Mouse (Mus musculus): ENCODE results near the gene Rfng. TPM values are rescaled to one million over a fixed set of nuclear protein-coding genes. Genes with fewer than 3 reads are reported as not detected.
"Not testable (repeated sequence)": the region's sequence is repeated elsewhere in the genome, so short reads cannot be mapped to it uniquely, and the experiment has no call there.

The Rfng gene
- polyA plus RNA-seq, 1 experiment, result 19.7 TPM

GRCm38 (mm10) chr11:120763121-120763999 is 20.6 kb downstream of the Rfng start:
- not testable (repeated sequence) for H3K4me3 ChIP-seq
- peak in 1 of 3 experiments; percentile 18 for TF ChIP-seq MYOG (IDR thresholded peaks at IDR 0.05; ENCODE audit: control insufficient read depth in 1 of 3, insufficient read depth in 1 of 3, insufficient read length in 2 of 3, low read depth in 2 of 3)

GRCm38 (mm10) chr11:120762672-120763041 is 21.4 kb downstream of the Rfng start, which contains the start of gene Hmga1b:
Gene Hmga1b (plus strand): TSS chr11:120762794.
- not testable (repeated sequence) for H3K4me3 ChIP-seq; H3K79me2 ChIP-seq (ENCODE audit: control insufficient read depth, insufficient read depth); H3ac ChIP-seq (ENCODE audit: control insufficient read depth, insufficient read length); H3K27me3 ChIP-seq (ENCODE audit: control insufficient read depth, insufficient read depth, insufficient read length); H3K36me3 ChIP-seq (ENCODE audit: control insufficient read depth, insufficient read depth)
- H3K4me2 ChIP-seq (ENCODE audit: low read depth), result peak within 1 kb of the TSS; percentile 42

More at GRCm38 (mm10) chr11:120763121-120763999, 20.6 kb downstream of the Rfng start:
- H3K4me2 ChIP-seq (ENCODE audit: low read depth), result peak overlapping the region; percentile 42
- not testable (repeated sequence) for H3K79me2 ChIP-seq (ENCODE audit: control insufficient read depth, insufficient read depth); H3K36me3 ChIP-seq (ENCODE audit: control insufficient read depth, insufficient read depth); H3K27me3 ChIP-seq (ENCODE audit: control insufficient read depth, insufficient read depth, insufficient read length); H3ac ChIP-seq (ENCODE audit: control insufficient read depth, insufficient read length)

- H3K4me3 ChIP-seq, result no peak overlapping the region
Observed at GRCm38 (mm10) chr11:120761811-120762671, 22.0 kb downstream of the Rfng start.

GRCm38 (mm10) chr11:120760236-120760635 is 23.8 kb downstream of the Rfng start:
- no peak overlapping the region for H3ac ChIP-seq (ENCODE audit: control insufficient read depth, insufficient read length)
- no peaks in the 10 kb centered on the region for H3K36me3 ChIP-seq (ENCODE audit: control insufficient read depth, insufficient read depth)
- H3K4me2 ChIP-seq (ENCODE audit: low read depth), result no peak overlapping the region
- no peak overlapping the region for H3K4me3 ChIP-seq
- no peaks in the 10 kb centered on the region for H3K27me3 ChIP-seq (ENCODE audit: control insufficient read depth, insufficient read depth, insufficient read length)
- TF ChIP-seq SRF (IDR thresholded peaks at IDR 0.05; ENCODE audit: control insufficient read depth, insufficient read length, low read depth), result no peak
- no peak for TF ChIP-seq E2F4 (IDR thresholded peaks at IDR 0.05; ENCODE audit: insufficient read depth)
- TF ChIP-seq POLR2AphosphoS2 (IDR thresholded peaks at IDR 0.05; ENCODE audit: insufficient read length, low read depth), result no peak
- no peak for TF ChIP-seq MYOG (IDR thresholded peaks at IDR 0.05; ENCODE audit: control insufficient read depth in 1 of 3, insufficient read depth in 1 of 3, insufficient read length in 2 of 3, low read depth in 2 of 3)
- TF ChIP-seq REST (IDR thresholded peaks at IDR 0.05; ENCODE audit: insufficient read depth, insufficient read length), result no peak
- no peak for TF ChIP-seq CEBPB (IDR thresholded peaks at IDR 0.05; ENCODE audit: insufficient read depth, poor library complexity, severe bottlenecking)
- no peak for TF ChIP-seq TCF3 (IDR thresholded peaks at IDR 0.05; ENCODE audit: insufficient read length, low read depth)
- TF ChIP-seq MAX (IDR thresholded peaks at IDR 0.05; ENCODE audit: low read depth), result no peak
- TF ChIP-seq MYOD1 (IDR thresholded peaks at IDR 0.05; ENCODE audit: control insufficient read depth in 1 of 3, insufficient read length in 2 of 3, low read depth in 2 of 3), result no peak
- TF ChIP-seq USF1 (IDR thresholded peaks at IDR 0.05; ENCODE audit: low read depth), result no peak
- TF ChIP-seq POLR2A (IDR thresholded peaks at IDR 0.05; ENCODE audit: insufficient read length, low read depth), result no peak
- TF ChIP-seq TCF12 (IDR thresholded peaks at IDR 0.05; ENCODE audit: insufficient read depth, poor library complexity, severe bottlenecking), result no peak
- H3K79me2 ChIP-seq (ENCODE audit: control insufficient read depth, insufficient read depth), result no peaks in the 10 kb centered on the region

More at GRCm38 (mm10) chr11:120761811-120762671, 22.0 kb downstream of the Rfng start:
- Histone ChIP-seq H3K36me3 (ENCODE audit: control insufficient read depth, insufficient read depth) (no peaks in the 10 kb centered on the region), H3K79me2 (ENCODE audit: control insufficient read depth, insufficient read depth) (no peaks in the 10 kb centered on the region), H3K27me3 (ENCODE audit: control insufficient read depth, insufficient read depth, insufficient read length) (no peaks in the 10 kb centered on the region), H3K4me2 (ENCODE audit: low read depth) (peak overlapping the region; percentile 42), H3ac (ENCODE audit: control insufficient read depth, insufficient read length) (no peak overlapping the region)
- TF ChIP-seq MAX (IDR thresholded peaks at IDR 0.05; ENCODE audit: low read depth), result no peak
- no peak for TF ChIP-seq USF1 (IDR thresholded peaks at IDR 0.05; ENCODE audit: low read depth)
- TF ChIP-seq POLR2AphosphoS2 (IDR thresholded peaks at IDR 0.05; ENCODE audit: insufficient read length, low read depth), result no peak
- TF ChIP-seq SRF (IDR thresholded peaks at IDR 0.05; ENCODE audit: control insufficient read depth, insufficient read length, low read depth), result no peak
- no peak for TF ChIP-seq CEBPB (IDR thresholded peaks at IDR 0.05; ENCODE audit: insufficient read depth, poor library complexity, severe bottlenecking)
- no peak for TF ChIP-seq MYOG (IDR thresholded peaks at IDR 0.05; ENCODE audit: control insufficient read depth in 1 of 3, insufficient read depth in 1 of 3, insufficient read length in 2 of 3, low read depth in 2 of 3)
- no peak for TF ChIP-seq E2F4 (IDR thresholded peaks at IDR 0.05; ENCODE audit: insufficient read depth)
- no peak for TF ChIP-seq POLR2A (IDR thresholded peaks at IDR 0.05; ENCODE audit: insufficient read length, low read depth)
- no peak for TF ChIP-seq REST (IDR thresholded peaks at IDR 0.05; ENCODE audit: insufficient read depth, insufficient read length)
- no peak for TF ChIP-seq MYOD1 (IDR thresholded peaks at IDR 0.05; ENCODE audit: control insufficient read depth in 1 of 3, insufficient read length in 2 of 3, low read depth in 2 of 3)
- no peak for TF ChIP-seq TCF3 (IDR thresholded peaks at IDR 0.05; ENCODE audit: insufficient read length, low read depth)
- TF ChIP-seq TCF12 (IDR thresholded peaks at IDR 0.05; ENCODE audit: insufficient read depth, poor library complexity, severe bottlenecking), result no peak

GRCm38 (mm10) chr11:120751606-120752005 is 32.4 kb downstream of the Rfng start:
- Histone ChIP-seq H3K36me3 (ENCODE audit: control insufficient read depth, insufficient read depth) (no peaks in the 10 kb centered on the region), H3K79me2 (ENCODE audit: control insufficient read depth, insufficient read depth) (no peaks in the 10 kb centered on the region), H3K4me2 (ENCODE audit: low read depth) (peak overlapping the region; percentile 1), H3K4me3 (no peak overlapping the region), H3ac (ENCODE audit: control insufficient read depth, insufficient read length) (no peak overlapping the region), H3K27me3 (ENCODE audit: control insufficient read depth, insufficient read depth, insufficient read length) (no peaks in the 10 kb centered on the region)
- TF ChIP-seq MYOG (IDR thresholded peaks at IDR 0.05; ENCODE audit: control insufficient read depth in 1 of 3, insufficient read depth in 1 of 3, insufficient read length in 2 of 3, low read depth in 2 of 3) (no peak), MAX (IDR thresholded peaks at IDR 0.05; ENCODE audit: low read depth) (no peak), REST (IDR thresholded peaks at IDR 0.05; ENCODE audit: insufficient read depth, insufficient read length) (no peak), CEBPB (IDR thresholded peaks at IDR 0.05; ENCODE audit: insufficient read depth, poor library complexity, severe bottlenecking) (no peak), POLR2A (IDR thresholded peaks at IDR 0.05; ENCODE audit: insufficient read length, low read depth) (no peak), SRF (IDR thresholded peaks at IDR 0.05; ENCODE audit: control insufficient read depth, insufficient read length, low read depth) (no peak), E2F4 (IDR thresholded peaks at IDR 0.05; ENCODE audit: insufficient read depth) (no peak), POLR2AphosphoS2 (IDR thresholded peaks at IDR 0.05; ENCODE audit: insufficient read length, low read depth) (no peak), MYOD1 (IDR thresholded peaks at IDR 0.05; ENCODE audit: control insufficient read depth in 1 of 3, insufficient read length in 2 of 3, low read depth in 2 of 3) (no peak), USF1 (IDR thresholded peaks at IDR 0.05; ENCODE audit: low read depth) (no peak), TCF3 (IDR thresholded peaks at IDR 0.05; ENCODE audit: insufficient read length, low read depth) (no peak), TCF12 (IDR thresholded peaks at IDR 0.05; ENCODE audit: insufficient read depth, poor library complexity, severe bottlenecking) (no peak)

All from myocyte (in vitro differentiated cells).